8 mouse cellular contexts compared by ENCODE assay signal in genomic region chr8:84662581-84663065, GRCm38 (mm10). TPM values are rescaled to one million over a fixed set of nuclear protein-coding genes. Genes with fewer than 3 reads are reported as not detected.
DNase-seq lines count a peak whose midpoint lies in the region; ATAC-seq lines count a peak whose summit lies in the region.

Gene Ier2 (minus strand): TSS chr8:84662852.

- peak; percentile 91 for DNase-seq in CD8-positive naive resting alpha-beta T cell, adult 2 months (ENCODE audit: low read depth in 2 of 2, low spot score in 2 of 2)
- peak; percentile 91 for DNase-seq in c-Kit-positive CD71-negative TER-119-negative erythroid progenitor cells, embryonic 14.5 days (ENCODE audit: low read depth)
- peak; percentile 95 for DNase-seq in forebrain, embryonic 10.5 days (ENCODE audit: extremely low spot score, low spot score)
- DNase-seq in kidney, postnatal 25 days = peak; percentile 96 to 97
- peak; percentile 93 for DNase-seq in liver, embryonic 13.5 days
- peak; percentile 93 to 96 for DNase-seq in natural killer cell, adult 2 months (ENCODE audit: low spot score in 2 of 2)

- no peaks in the 10 kb centered on the region for H3K9me3 ChIP-seq in forebrain, embryonic 10.5 days
- H3K9me3 ChIP-seq in heart, embryonic 15.5 days (replicated peaks) = no peaks in the 10 kb centered on the region
- H3K9me3 ChIP-seq in liver, embryonic 13.5 days (replicated peaks) = no peaks in the 10 kb centered on the region
- no peaks in the 10 kb centered on the region for H3K9me3 ChIP-seq in stomach, embryonic 14.5 days (ENCODE audit: control insufficient read depth, low read depth, low read length)

- H3K4me2 ChIP-seq in heart, embryonic 15.5 days = peak within 1 kb of the TSS; percentile 72
- peak within 1 kb of the TSS; percentile 99 for H3K4me2 ChIP-seq in liver, embryonic 13.5 days
- H3K4me2 ChIP-seq in stomach, embryonic 14.5 days (replicated peaks; ENCODE audit: low read depth, low read length) = peak within 1 kb of the TSS; percentile 66

- H3K36me3 ChIP-seq in forebrain, embryonic 10.5 days (replicated peaks) = peaks cover 11% of the 10 kb centered on the region
- no peaks in the 10 kb centered on the region for H3K36me3 ChIP-seq in heart, embryonic 15.5 days
- H3K36me3 ChIP-seq in liver, embryonic 13.5 days = no peaks in the 10 kb centered on the region
- H3K36me3 ChIP-seq in stomach, embryonic 14.5 days (ENCODE audit: control insufficient read depth, insufficient read depth, low read length) = no peaks in the 10 kb centered on the region

- under 1% methylated on average over 27 of the region's 27 CpGs for WGBS in forebrain, embryonic 10.5 days
- WGBS in heart, embryonic 15.5 days = under 1% methylated on average over 27 of the region's 27 CpGs
- under 1% methylated on average over 27 of the region's 27 CpGs for WGBS in liver, embryonic 13.5 days (ENCODE audit: insufficient replicate concordance)
- WGBS in stomach, embryonic 14.5 days = under 1% methylated on average over 27 of the region's 27 CpGs

- peak within 1 kb of the TSS; percentile 97 for H3K4me3 ChIP-seq in forebrain, embryonic 10.5 days
- peak within 1 kb of the TSS; percentile 78 for H3K4me3 ChIP-seq in heart, embryonic 15.5 days
- peak within 1 kb of the TSS; percentile 81 for H3K4me3 ChIP-seq in liver, embryonic 13.5 days (replicated peaks)
- peak within 1 kb of the TSS; percentile 98 for H3K4me3 ChIP-seq in stomach, embryonic 14.5 days (ENCODE audit: low read depth, low read length)

- peak within 1 kb of the TSS; percentile 94 for H3K27ac ChIP-seq in forebrain, embryonic 10.5 days
- peak within 1 kb of the TSS; percentile 97 for H3K27ac ChIP-seq in heart, embryonic 15.5 days
- H3K27ac ChIP-seq in liver, embryonic 13.5 days = peak within 1 kb of the TSS; percentile 98
- peak within 1 kb of the TSS; percentile 97 for H3K27ac ChIP-seq in stomach, embryonic 14.5 days (ENCODE audit: low read length)

- H3K27me3 ChIP-seq in forebrain, embryonic 10.5 days (ENCODE audit: poor library complexity, severe bottlenecking) = no peaks in the 10 kb centered on the region
- H3K27me3 ChIP-seq in heart, embryonic 15.5 days = no peaks in the 10 kb centered on the region
- no peaks in the 10 kb centered on the region for H3K27me3 ChIP-seq in liver, embryonic 13.5 days
- H3K27me3 ChIP-seq in stomach, embryonic 14.5 days (ENCODE audit: control insufficient read depth, insufficient read depth, low read length) = no peaks in the 10 kb centered on the region

- H3K9ac ChIP-seq in heart, embryonic 15.5 days = peak within 1 kb of the TSS; percentile 84
- H3K9ac ChIP-seq in liver, embryonic 13.5 days = peak within 1 kb of the TSS; percentile 93
- peak within 1 kb of the TSS; percentile 92 for H3K9ac ChIP-seq in stomach, embryonic 14.5 days (replicated peaks; ENCODE audit: low read depth, low read length)

- ATAC-seq in heart, embryonic 15.5 days (replicated peaks; ENCODE audit: insufficient number of reproducible peaks, insufficient read depth, low FRiP score, low read depth) = peak; percentile 77
- ATAC-seq in liver, embryonic 13.5 days (ENCODE audit: low read depth) = peak; percentile 63
- peak; percentile 82 for ATAC-seq in stomach, embryonic 14.5 days (ENCODE audit: insufficient number of reproducible peaks, insufficient read depth, low FRiP score, low read depth)

- H3K4me1 ChIP-seq in forebrain, embryonic 10.5 days = peaks cover 84% of the 10 kb centered on the region
- H3K4me1 ChIP-seq in heart, embryonic 15.5 days (replicated peaks) = peaks cover 32% of the 10 kb centered on the region
- H3K4me1 ChIP-seq in liver, embryonic 13.5 days (replicated peaks) = peaks cover 81% of the 10 kb centered on the region
- peaks cover 29% of the 10 kb centered on the region for H3K4me1 ChIP-seq in stomach, embryonic 14.5 days (ENCODE audit: control insufficient read depth, insufficient read depth, low read length)

RNA-seq across cellular contexts. Expression of gene Ier2, which starts in this region (rescaled TPM):
- 91.4 and 96.9 TPM in 2 replicates for polyA plus RNA-seq in forebrain, embryonic 10.5 days (2016; fragmentation: Nextera tagmentation; extraction: Ambion mirVana)
- 34.9 and 50.5 TPM in 2 replicates for polyA plus RNA-seq in heart, embryonic 15.5 days (2015; fragmentation: Nextera tagmentation; extraction: Ambion mirVana)
- 20.5 and 24.1 TPM in 2 replicates for polyA plus RNA-seq in liver, embryonic 13.5 days (2015; fragmentation: Nextera tagmentation; extraction: Ambion mirVana)
- 73.1 and 83.4 TPM in 2 replicates for polyA plus RNA-seq in stomach, embryonic 14.5 days (2014; fragmentation: Nextera tagmentation; extraction: Ambion mirVana)

Comparison
In these comparisons a context has a peak if more than half of its experiments do, and no peak if none do; other contexts are left out.
1. Peak in every context shown above with its lines: DNase-seq, ATAC-seq, H3K4me3 ChIP-seq and H3K27ac ChIP-seq.